Mouse (Mus musculus): ENCODE results near the gene Taco1.

- TF ChIP-seq CTCF (IDR thresholded peaks at IDR 0.05): no peak
- TF ChIP-seq POLR2A (IDR thresholded peaks at IDR 0.05; ENCODE audit: insufficient read depth, low read depth, low read length): no peak
Observed at GRCm38 (mm10) chr11:106034986-106035385, 30.9 kb upstream of the Taco1 start.
